Mouse (Mus musculus) olfactory bulb, adult 2 months (tissue): ENCODE data around the gene Rhobtb1.

ENCODE experiments used
- CTCF ChIP-seq: fragments of 200-500 bp; IDR thresholded peaks from 2 replicates; pipeline ENCODE4 v1.5.1; 2012; ENCODE audit warnings: low read depth, mild to moderate bottlenecking, low read length, moderate library complexity; ENCODE audit not compliant: insufficient read depth
- POLR2A ChIP-seq: fragments of 200-500 bp; IDR thresholded peaks from 2 replicates; pipeline ENCODE4 v1.6.1; 2012; ENCODE audit warnings: mild to moderate bottlenecking, low read depth, low read length, moderate library complexity; ENCODE audit not compliant: insufficient read depth

GRCm38 (mm10) chr10:69257592-69258133, 106.4 kb downstream of the Rhobtb1 start:
- TF ChIP-seq CTCF: no peak
- TF ChIP-seq POLR2A: no peak
